Mouse (Mus musculus): ENCODE data around the gene Dctn1. TPM values are rescaled to one million over a fixed set of nuclear protein-coding genes. Genes with fewer than 3 reads are reported as not detected.

Dctn1 gene
- polyA plus RNA-seq, 1 experiment from 2014 or later, result 99.6 TPM

DNA sequence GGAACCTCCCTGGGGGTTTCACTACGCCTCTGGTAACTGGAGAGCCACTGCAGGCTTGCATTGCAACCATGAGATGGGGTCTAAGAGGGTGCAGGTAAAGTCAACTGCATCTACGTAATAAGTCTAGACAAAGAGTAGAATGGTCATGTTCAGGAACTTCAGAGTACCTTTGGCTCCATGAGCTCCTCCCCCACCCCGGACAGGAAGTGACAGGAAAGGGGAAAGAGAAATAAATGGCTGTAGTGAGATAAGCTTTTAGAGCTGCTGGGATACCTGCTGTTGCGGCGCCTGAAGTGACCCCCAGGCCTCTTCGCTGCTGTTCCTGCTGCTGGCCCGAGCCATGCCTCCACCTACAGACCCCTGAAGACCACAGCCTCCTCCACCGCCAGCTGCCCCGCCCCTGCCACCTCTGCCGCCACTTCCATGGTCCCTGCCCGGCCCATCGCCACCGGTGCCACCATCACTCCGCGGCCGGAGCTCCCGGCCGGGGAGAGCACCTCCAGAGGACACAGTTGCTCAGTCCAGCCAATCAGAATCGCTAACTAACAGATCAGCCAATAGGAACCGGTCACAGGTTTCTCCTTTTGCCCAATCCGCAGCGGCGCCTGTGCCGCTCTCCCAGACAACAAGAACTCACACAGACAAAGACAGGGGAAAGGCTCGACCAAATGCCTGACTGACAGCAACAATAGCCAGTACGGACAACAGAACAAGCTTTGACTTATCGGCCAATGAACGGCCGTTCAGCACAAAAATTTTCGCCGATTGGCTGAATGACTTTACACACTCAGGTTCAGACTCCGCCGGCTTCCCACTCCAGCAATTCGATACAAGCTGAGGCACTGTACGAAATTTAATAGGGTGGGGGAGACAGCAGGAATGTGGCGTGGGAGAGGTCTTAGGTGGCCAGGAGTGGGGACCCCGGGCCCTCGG lies 44.5 kb upstream of the Dctn1 start, which contains the start of gene Wbp1:
Gene Wbp1 (minus strand): TSS at position 630 of the 933 bp plus-strand sequence.
- WGBS, result under 1% methylated on average over 38 of the region's 38 CpGs
- DNase-seq (ENCODE audit: low spot score), result peak; percentile 95
- peaks cover 16% of the 10 kb centered on the region; the same call in 1 of the 2 replicates for H3K4me1 ChIP-seq (replicated peaks; ENCODE audit: control insufficient read depth, insufficient read depth, low read length)

GRCm38 (mm10) chr6:83121863-83122710 lies 43.6 kb upstream of the Dctn1 start:
- H3K27ac ChIP-seq (ENCODE audit: low read depth, low read length), result peak overlapping the region; percentile 98
- DNase-seq (ENCODE audit: low spot score) (peak; percentile 76), ATAC-seq (replicated peaks; ENCODE audit: low FRiP score) (peak; percentile 6; the same call in 1 of the 2 replicates)
- no peaks in the 10 kb centered on the region for H3K9me3 ChIP-seq (ENCODE audit: control insufficient read depth, low read length)
- peak overlapping the region; percentile 77 for H3K4me3 ChIP-seq (ENCODE audit: low read depth, low read length)
- H3K9ac ChIP-seq (ENCODE audit: low read length), result peak overlapping the region; percentile 97
- no peaks in the 10 kb centered on the region for H3K27me3 ChIP-seq (ENCODE audit: control insufficient read depth, insufficient read depth, low read length)
- H3K36me3 ChIP-seq (ENCODE audit: control insufficient read depth, insufficient read depth, low read length), result no peaks in the 10 kb centered on the region; the same call in none of the 2 replicates
- peak overlapping the region; percentile 95 for H3K4me2 ChIP-seq (ENCODE audit: low read depth, low read length, severe bottlenecking)
- H3K4me1 ChIP-seq (replicated peaks; ENCODE audit: control insufficient read depth, insufficient read depth, low read length), result peaks cover 13% of the 10 kb centered on the region; the same call in 1 of the 2 replicates
- 2% methylated on average over 51 of the region's 52 CpGs for WGBS

More for the DNA sequence above, 44.5 kb upstream of the Dctn1 start, which contains the start of gene Wbp1:
- H3K36me3 ChIP-seq (ENCODE audit: control insufficient read depth, insufficient read depth, low read length), result no peaks in the 10 kb centered on the region; the same call in none of the 2 replicates
- peak within 1 kb of the TSS; percentile 77 for H3K4me3 ChIP-seq (ENCODE audit: low read depth, low read length)
- H3K4me2 ChIP-seq (ENCODE audit: low read depth, low read length, severe bottlenecking), result peak within 1 kb of the TSS; percentile 95
- H3K9me3 ChIP-seq (ENCODE audit: control insufficient read depth, low read length), result no peaks in the 10 kb centered on the region
- peak; percentile 95 for ATAC-seq (replicated peaks; ENCODE audit: low FRiP score)
- no peaks in the 10 kb centered on the region for H3K27me3 ChIP-seq (ENCODE audit: control insufficient read depth, insufficient read depth, low read length)
- peak within 1 kb of the TSS; percentile 97 for H3K9ac ChIP-seq (ENCODE audit: low read length)
- H3K27ac ChIP-seq (ENCODE audit: low read depth, low read length), result peak within 1 kb of the TSS; percentile 98

GRCm38 (mm10) chr6:83122961-83123360 lies 42.8 kb upstream of the Dctn1 start:
- Histone ChIP-seq H3K9ac (ENCODE audit: low read length) (peak overlapping the region; percentile 97), H3K4me2 (ENCODE audit: low read depth, low read length, severe bottlenecking) (peak overlapping the region; percentile 95), H3K36me3 (ENCODE audit: control insufficient read depth, insufficient read depth, low read length) (no peaks in the 10 kb centered on the region; the same call in none of the 2 replicates), H3K27me3 (ENCODE audit: control insufficient read depth, insufficient read depth, low read length) (no peaks in the 10 kb centered on the region), H3K4me1 (replicated peaks; ENCODE audit: control insufficient read depth, insufficient read depth, low read length) (peaks cover 13% of the 10 kb centered on the region; the same call in 1 of the 2 replicates), H3K27ac (ENCODE audit: low read depth, low read length) (no peak overlapping the region), H3K9me3 (ENCODE audit: control insufficient read depth, low read length) (no peaks in the 10 kb centered on the region), H3K4me3 (ENCODE audit: low read depth, low read length) (peak overlapping the region; percentile 77; the same call in 1 of the 2 replicates)
- 85% methylated on average over 5 of the region's 5 CpGs for WGBS
- no peak for ATAC-seq (replicated peaks; ENCODE audit: low FRiP score)
- DNase-seq (ENCODE audit: low spot score), result no peak

GRCm38 (mm10) chr6:83124851-83125312 lies 40.8 kb upstream of the Dctn1 start:
- peak overlapping the region; percentile 61 for H3K4me3 ChIP-seq (ENCODE audit: low read depth, low read length)
- H3K9me3 ChIP-seq (ENCODE audit: control insufficient read depth, low read length), result no peaks in the 10 kb centered on the region
- ATAC-seq (replicated peaks; ENCODE audit: low FRiP score), result peak; percentile 10; the same call in 1 of the 2 replicates
- H3K4me2 ChIP-seq (ENCODE audit: low read depth, low read length, severe bottlenecking), result peak overlapping the region; percentile 77
- DNase-seq (ENCODE audit: low spot score), result peak; percentile 92
- H3K27ac ChIP-seq (ENCODE audit: low read depth, low read length), result peak overlapping the region; percentile 44; the same call in 1 of the 2 replicates
- no peaks in the 10 kb centered on the region for H3K36me3 ChIP-seq (ENCODE audit: control insufficient read depth, insufficient read depth, low read length)
- H3K4me1 ChIP-seq (replicated peaks; ENCODE audit: control insufficient read depth, insufficient read depth, low read length), result peaks cover 11% of the 10 kb centered on the region; the same call in 1 of the 2 replicates
- WGBS, result 0% methylated on average over 30 of the region's 30 CpGs
- H3K27me3 ChIP-seq (ENCODE audit: control insufficient read depth, insufficient read depth, low read length), result no peaks in the 10 kb centered on the region
- H3K9ac ChIP-seq (ENCODE audit: low read length), result peak overlapping the region; percentile 71

GRCm38 (mm10) chr6:83125331-83125730 lies 40.4 kb upstream of the Dctn1 start, which contains the start of gene Ino80b:
Gene Ino80b, minus strand, starts transcription at chr6:83125431.
- Histone ChIP-seq H3K27ac (ENCODE audit: low read depth, low read length) (peak within 1 kb of the TSS; percentile 44; the same call in 1 of the 2 replicates), H3K36me3 (ENCODE audit: control insufficient read depth, insufficient read depth, low read length) (no peaks in the 10 kb centered on the region), H3K9me3 (ENCODE audit: control insufficient read depth, low read length) (no peaks in the 10 kb centered on the region), H3K27me3 (ENCODE audit: control insufficient read depth, insufficient read depth, low read length) (no peaks in the 10 kb centered on the region), H3K4me1 (replicated peaks; ENCODE audit: control insufficient read depth, insufficient read depth, low read length) (peaks cover 8% of the 10 kb centered on the region; the same call in 1 of the 2 replicates), H3K9ac (ENCODE audit: low read length) (peak within 1 kb of the TSS; percentile 71), H3K4me2 (ENCODE audit: low read depth, low read length, severe bottlenecking) (peak within 1 kb of the TSS; percentile 77), H3K4me3 (ENCODE audit: low read depth, low read length) (peak within 1 kb of the TSS; percentile 61)
- no peak for ATAC-seq (replicated peaks; ENCODE audit: low FRiP score)
- no peak for DNase-seq (ENCODE audit: low spot score)
- 26% methylated on average over 5 of the region's 5 CpGs for WGBS

DNA sequence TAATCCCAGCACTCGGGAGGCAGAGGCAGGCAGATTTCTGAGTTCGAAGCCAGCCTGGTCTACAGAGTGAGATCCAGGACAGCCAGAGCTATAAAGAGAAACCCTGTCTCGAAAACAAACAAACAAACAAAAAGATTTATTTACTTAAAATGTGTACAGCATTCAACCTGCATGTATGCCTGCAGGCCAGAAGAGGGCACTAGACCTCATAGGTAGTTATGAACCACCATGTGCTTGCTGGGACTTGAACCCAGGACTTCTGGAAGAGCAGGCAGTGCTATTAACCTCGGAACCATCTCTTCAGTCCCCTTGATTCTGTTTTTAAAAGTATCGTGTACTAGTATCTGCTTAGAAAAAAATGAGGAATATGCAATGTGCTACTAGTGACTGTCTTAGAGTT lies 38.3 kb upstream of the Dctn1 start:
- H3K27ac ChIP-seq (ENCODE audit: low read depth, low read length), result no peak overlapping the region
- H3K4me3 ChIP-seq (ENCODE audit: low read depth, low read length), result no peak overlapping the region
- no peak for ATAC-seq (replicated peaks; ENCODE audit: low FRiP score)
- H3K9me3 ChIP-seq (ENCODE audit: control insufficient read depth, low read length), result no peaks in the 10 kb centered on the region
- no peaks in the 10 kb centered on the region for H3K27me3 ChIP-seq (ENCODE audit: control insufficient read depth, insufficient read depth, low read length)
- no peaks in the 10 kb centered on the region for H3K36me3 ChIP-seq (ENCODE audit: control insufficient read depth, insufficient read depth, low read length)
- peaks cover 8% of the 10 kb centered on the region; the same call in 1 of the 2 replicates for H3K4me1 ChIP-seq (replicated peaks; ENCODE audit: control insufficient read depth, insufficient read depth, low read length)
- 93% methylated on average over 5 of the region's 5 CpGs for WGBS
- no peak for DNase-seq (ENCODE audit: low spot score)
- H3K9ac ChIP-seq (ENCODE audit: low read length), result no peak overlapping the region
- no peak overlapping the region for H3K4me2 ChIP-seq (ENCODE audit: low read depth, low read length, severe bottlenecking)

- WGBS, result 90% methylated on average over 6 of the region's 6 CpGs
- Histone ChIP-seq H3K27ac (ENCODE audit: low read depth, low read length) (no peak overlapping the region), H3K4me2 (ENCODE audit: low read depth, low read length, severe bottlenecking) (no peak overlapping the region), H3K4me1 (replicated peaks; ENCODE audit: control insufficient read depth, insufficient read depth, low read length) (peaks cover 10% of the 10 kb centered on the region; the same call in 1 of the 2 replicates), H3K4me3 (ENCODE audit: low read depth, low read length) (no peak overlapping the region), H3K9me3 (ENCODE audit: control insufficient read depth, low read length) (no peaks in the 10 kb centered on the region), H3K9ac (ENCODE audit: low read length) (no peak overlapping the region), H3K36me3 (ENCODE audit: control insufficient read depth, insufficient read depth, low read length) (no peaks in the 10 kb centered on the region), H3K27me3 (ENCODE audit: control insufficient read depth, insufficient read depth, low read length) (no peaks in the 10 kb centered on the region)
- DNase-seq (ENCODE audit: low spot score) (no peak), ATAC-seq (replicated peaks; ENCODE audit: low FRiP score) (no peak)
Measured at GRCm38 (mm10) chr6:83131469-83132034, 34.2 kb upstream of the Dctn1 start.
